Mouse (Mus musculus) heart, embryonic 16.5 days (tissue): Measurements from ENCODE around the gene Ext2. TPM values are rescaled to one million over a fixed set of nuclear protein-coding genes. Genes with fewer than 3 reads are reported as not detected.

Experiments used
- ATAC-seq: fragments of 200-750 bp; cut with Nextera tagmentation; replicated peaks from 2 replicates; pipeline ENCODE4 v1.8.0; 2017; ENCODE audit warnings: moderate number of reproducible peaks; ENCODE audit not compliant: insufficient read depth, low FRiP score; ENCODE audit errors: extremely low read depth
- H3K27ac ChIP-seq: fragments of 300-500 bp; sonication (generic); 2 replicates; pipeline ENCODE4 v1.5.1; 2014; ENCODE audit warnings: mild to moderate bottlenecking, low read length, control low read depth, moderate library complexity
- H3K27me3 ChIP-seq: fragments of 300-500 bp; sonication (generic); 2 replicates; pipeline ENCODE4 v1.6.1; 2014; ENCODE audit warnings: low read length, mixed read lengths; ENCODE audit not compliant: control insufficient read depth, insufficient read depth
- H3K36me3 ChIP-seq: fragments of 300-500 bp; sonication (generic); 2 replicates; pipeline ENCODE4 v1.6.1; 2014; ENCODE audit not compliant: control insufficient read depth, insufficient read depth
- H3K4me1 ChIP-seq: fragments of 300-500 bp; sonication (generic); 2 replicates; pipeline ENCODE4 v1.6.1; 2014; ENCODE audit warnings: low read length, mixed read lengths; ENCODE audit not compliant: control insufficient read depth, insufficient read depth
- H3K4me2 ChIP-seq: fragments of 300-500 bp; sonication (generic); 2 replicates; pipeline ENCODE4 v1.6.1; 2014; ENCODE audit warnings: low read depth, mild to moderate bottlenecking, control low read depth, low read length
- H3K4me3 ChIP-seq: fragments of 300-500 bp; sonication (generic); 2 replicates; pipeline ENCODE4 v1.5.1; 2014; ENCODE audit warnings: mild to moderate bottlenecking, control low read depth, low read length
- H3K9ac ChIP-seq: fragments of 300-500 bp; sonication (generic); 2 replicates; pipeline ENCODE4 v1.6.1; 2014; ENCODE audit warnings: low read length, control low read depth
- H3K9me3 ChIP-seq: fragments of 300-500 bp; sonication (generic); replicated peaks from 2 replicates; pipeline ENCODE4 v1.6.1; 2016; ENCODE audit warnings: low read length; ENCODE audit not compliant: control insufficient read depth
- WGBS: fragments of 180-500 bp; shearing (Covaris S2); extraction: QIAGEN DNeasy Blood & Tissue Kit; methylation state at CpG from one replicate; pipeline ENCODE4 v1.1.7; 2014; 5-methylcytosine and 5-hydroxymethylcytosine counted together
- polyA plus RNA-seq: library from polyadenylated mRNA; unstranded; fragments of >200 nt; fragmentation: Nextera tagmentation; extraction: Ambion mirVana; gene quantifications from 2 replicates; pipeline ENCODE4 v1.2.1, GENCODE M21; 2015

Ext2 gene
- polyA plus RNA-seq, 1 experiment from 2014 or later: 70.1 TPM

DNA sequence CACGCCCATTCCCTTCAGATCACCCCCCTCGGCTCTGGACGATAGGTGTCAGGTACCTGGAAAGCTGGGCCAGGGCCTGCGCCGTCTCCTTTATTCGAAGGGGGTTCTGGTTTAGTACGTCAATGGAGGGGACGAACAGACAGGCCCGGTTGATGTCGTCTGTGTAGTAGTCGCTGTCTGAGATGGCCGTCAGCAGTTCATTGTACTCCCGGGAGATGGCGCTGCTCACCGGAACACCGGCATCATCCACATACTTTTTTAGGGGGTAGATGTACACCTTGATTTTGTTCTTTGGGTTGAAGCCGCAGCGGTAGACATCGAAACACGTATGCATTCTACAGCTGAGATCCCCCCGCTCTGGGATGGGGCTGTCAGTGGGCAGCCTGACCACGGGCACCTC is 9.0 kb downstream of the Ext2 start:
- Histone ChIP-seq H3K9me3 (no peaks in the 10 kb centered on the region), H3K4me1 (no peaks in the 10 kb centered on the region), H3K27me3 (no peaks in the 10 kb centered on the region), H3K9ac (no peak overlapping the region), H3K4me3 (no peak overlapping the region), H3K4me2 (no peak overlapping the region), H3K36me3 (peaks cover 14% of the 10 kb centered on the region), H3K27ac (no peak overlapping the region)
- WGBS: 91% methylated on average over 22 of the region's 22 CpGs
- ATAC-seq: no peak

GRCm38 (mm10) chr2:93811812-93812211 is 10.6 kb downstream of the Ext2 start:
- H3K4me2 ChIP-seq: no peak overlapping the region
- WGBS: 41% methylated on average over 4 of the region's 4 CpGs
- no peaks in the 10 kb centered on the region for H3K27me3 ChIP-seq
- H3K4me3 ChIP-seq: no peak overlapping the region
- H3K36me3 ChIP-seq: peaks cover 16% of the 10 kb centered on the region
- no peak for ATAC-seq
- no peak overlapping the region for H3K9ac ChIP-seq
- H3K4me1 ChIP-seq: no peaks in the 10 kb centered on the region
- H3K27ac ChIP-seq: no peak overlapping the region
- H3K9me3 ChIP-seq: no peaks in the 10 kb centered on the region

DNA sequence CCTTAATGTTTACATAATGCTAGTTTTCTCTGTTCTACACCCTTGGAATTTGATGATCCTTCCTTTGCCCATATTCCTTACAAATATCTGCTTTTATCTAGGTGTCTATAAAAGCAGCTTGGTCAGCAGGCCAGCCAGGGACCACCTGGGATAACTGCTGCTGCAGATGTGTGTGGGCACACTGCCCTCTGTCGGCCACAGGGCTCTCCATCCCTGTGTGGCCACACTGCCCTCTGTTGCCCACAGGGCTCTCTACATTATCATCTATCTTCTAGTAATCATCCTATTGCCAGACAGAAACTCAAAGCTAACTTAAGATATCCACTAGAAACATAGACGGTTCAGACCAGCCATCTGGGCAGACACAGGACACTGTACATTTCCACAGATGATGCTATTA is 12.4 kb downstream of the Ext2 start:
- H3K27ac ChIP-seq: no peak overlapping the region
- H3K27me3 ChIP-seq: no peaks in the 10 kb centered on the region
- peaks cover 24% of the 10 kb centered on the region for H3K36me3 ChIP-seq
- H3K9ac ChIP-seq: no peak overlapping the region
- 0 out of 2 replicates have a peak, but pooled peaks have one; percentile 46 for ATAC-seq
- WGBS: 10% methylated on average over 2 of the region's 2 CpGs
- no peak overlapping the region for H3K4me2 ChIP-seq
- no peak overlapping the region for H3K4me3 ChIP-seq
- H3K9me3 ChIP-seq: no peaks in the 10 kb centered on the region
- H3K4me1 ChIP-seq: no peaks in the 10 kb centered on the region

DNA sequence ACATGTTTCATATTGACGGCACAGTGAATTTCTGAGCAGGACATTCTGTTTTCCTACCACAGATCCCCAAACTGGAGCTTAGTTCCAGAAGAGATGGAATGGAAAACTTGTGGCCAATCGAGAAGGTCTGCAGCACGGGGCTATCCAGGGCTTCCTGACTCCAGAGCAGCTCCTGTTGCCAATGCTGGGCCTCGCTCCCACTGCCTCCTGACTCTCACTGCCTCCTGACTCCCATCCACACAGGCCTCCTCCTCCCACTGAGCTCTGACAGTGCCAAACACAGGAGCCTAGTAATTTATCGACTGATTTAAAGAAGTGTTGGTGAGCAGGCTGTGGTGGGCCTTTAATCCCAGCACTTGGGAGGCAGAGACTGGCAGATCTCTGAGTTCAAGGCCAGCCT is 14.3 kb downstream of the Ext2 start:
- Histone ChIP-seq H3K36me3 (peaks cover 18% of the 10 kb centered on the region), H3K4me1 (no peaks in the 10 kb centered on the region), H3K9ac (no peak overlapping the region), H3K27ac (no peak overlapping the region), H3K4me3 (no peak overlapping the region), H3K9me3 (no peaks in the 10 kb centered on the region), H3K4me2 (no peak overlapping the region), H3K27me3 (no peaks in the 10 kb centered on the region)
- ATAC-seq: no peak
- 84% methylated on average over 5 of the region's 5 CpGs for WGBS

DNA sequence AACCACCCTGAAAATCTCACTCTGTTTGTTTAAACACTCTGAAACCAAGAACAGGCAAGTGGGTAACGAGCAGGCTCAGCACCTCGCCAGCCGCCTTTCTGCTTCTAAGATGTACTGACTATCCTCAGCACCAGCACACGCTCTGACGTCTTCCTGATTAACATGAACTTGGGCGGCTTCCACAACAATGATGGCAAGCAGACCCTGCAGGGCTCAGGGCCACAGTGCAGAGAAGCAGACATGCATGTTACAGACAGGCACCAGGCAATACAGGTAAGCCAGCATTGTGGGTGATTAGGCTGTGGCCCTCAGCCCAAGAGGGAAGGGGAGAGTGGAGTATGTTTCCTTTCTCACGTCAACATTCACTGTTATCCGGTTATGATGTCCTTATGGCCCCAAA is 14.9 kb downstream of the Ext2 start:
- no peak overlapping the region for H3K9ac ChIP-seq
- no peaks in the 10 kb centered on the region for H3K27me3 ChIP-seq
- no peaks in the 10 kb centered on the region for H3K4me1 ChIP-seq
- no peak overlapping the region for H3K4me3 ChIP-seq
- H3K4me2 ChIP-seq: no peak overlapping the region
- no peaks in the 10 kb centered on the region for H3K9me3 ChIP-seq
- no peak overlapping the region for H3K27ac ChIP-seq
- 76% methylated on average over 8 of the region's 8 CpGs for WGBS
- ATAC-seq: no peak
- peaks cover 17% of the 10 kb centered on the region; the same call in 1 of the 2 replicates for H3K36me3 ChIP-seq

DNA sequence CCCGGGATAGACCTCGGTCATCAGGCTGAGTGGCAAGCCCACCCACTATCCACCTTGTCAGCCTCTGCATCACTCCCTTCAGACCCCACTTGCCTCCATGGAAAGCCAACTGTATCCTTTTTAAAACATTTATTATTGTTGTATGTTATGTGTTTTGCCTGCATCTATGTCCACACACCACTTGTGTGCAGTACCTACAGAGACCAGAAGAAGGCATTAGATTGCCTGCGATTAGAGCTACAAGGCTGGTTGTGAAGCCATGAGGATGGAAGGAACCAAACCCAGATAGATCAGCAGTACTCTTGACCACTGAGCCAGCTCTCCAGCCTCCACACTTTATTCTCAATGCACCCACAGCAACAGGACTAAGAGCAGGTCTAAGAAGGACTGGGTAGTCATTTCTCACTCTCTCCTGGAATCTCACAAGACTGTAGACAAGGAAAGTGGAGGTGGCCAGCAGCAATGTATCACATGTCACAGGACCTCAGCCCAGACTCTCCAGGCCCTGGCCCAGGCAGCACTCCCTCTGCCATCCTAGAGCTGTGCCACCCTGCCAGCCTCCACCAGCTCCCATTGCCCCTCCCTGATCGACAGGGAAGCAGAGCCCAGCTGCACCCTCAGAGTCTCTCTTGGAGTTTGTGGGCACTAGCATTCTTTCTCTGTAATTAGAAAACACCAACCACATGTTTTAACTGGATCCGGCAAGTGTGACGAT is 15.7 kb downstream of the Ext2 start:
- H3K27ac ChIP-seq: no peak overlapping the region
- H3K4me1 ChIP-seq: no peaks in the 10 kb centered on the region
- no peak overlapping the region for H3K4me2 ChIP-seq
- H3K4me3 ChIP-seq: no peak overlapping the region
- no peaks in the 10 kb centered on the region for H3K9me3 ChIP-seq
- no peak overlapping the region for H3K9ac ChIP-seq
- peaks cover 18% of the 10 kb centered on the region; the same call in 1 of the 2 replicates for H3K36me3 ChIP-seq
- 90% methylated on average over 6 of the region's 6 CpGs for WGBS
- H3K27me3 ChIP-seq: no peaks in the 10 kb centered on the region
- ATAC-seq: no peak

GRCm38 (mm10) chr2:93805523-93805922 is 16.8 kb downstream of the Ext2 start:
- ATAC-seq: no peak
- H3K36me3 ChIP-seq: peaks cover 17% of the 10 kb centered on the region; the same call in 1 of the 2 replicates
- no peaks in the 10 kb centered on the region for H3K4me1 ChIP-seq
- no peaks in the 10 kb centered on the region for H3K27me3 ChIP-seq
- H3K4me3 ChIP-seq: no peak overlapping the region
- WGBS: 66% methylated on average over 4 of the region's 4 CpGs
- H3K9me3 ChIP-seq: no peaks in the 10 kb centered on the region
- no peak overlapping the region for H3K4me2 ChIP-seq
- H3K9ac ChIP-seq: no peak overlapping the region
- no peak overlapping the region for H3K27ac ChIP-seq

DNA sequence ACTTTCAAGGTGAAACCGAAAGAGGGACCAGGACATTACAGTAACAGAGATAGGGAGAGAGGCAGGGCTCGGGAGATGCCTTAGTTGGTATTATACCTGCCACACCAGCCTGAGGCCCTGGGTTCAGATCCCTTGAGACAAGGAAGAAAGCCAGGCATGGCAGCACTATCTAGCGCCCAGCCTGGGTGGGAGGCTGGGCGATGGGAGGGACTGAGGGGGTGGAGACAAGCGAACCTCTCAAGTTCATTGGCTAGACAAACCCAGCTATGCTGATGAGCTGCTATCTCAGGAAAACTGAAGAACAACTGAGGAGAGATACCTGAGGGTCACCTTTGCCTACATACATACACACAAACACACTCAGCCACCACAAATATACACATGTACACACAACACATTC is 17.3 kb downstream of the Ext2 start:
- no peak for ATAC-seq
- Histone ChIP-seq H3K27ac (no peak overlapping the region), H3K9ac (no peak overlapping the region), H3K4me1 (no peaks in the 10 kb centered on the region), H3K36me3 (peaks cover 17% of the 10 kb centered on the region; the same call in 1 of the 2 replicates), H3K4me3 (no peak overlapping the region), H3K4me2 (no peak overlapping the region), H3K9me3 (no peaks in the 10 kb centered on the region), H3K27me3 (no peaks in the 10 kb centered on the region)
- 81% methylated on average over 5 of the region's 5 CpGs for WGBS

DNA sequence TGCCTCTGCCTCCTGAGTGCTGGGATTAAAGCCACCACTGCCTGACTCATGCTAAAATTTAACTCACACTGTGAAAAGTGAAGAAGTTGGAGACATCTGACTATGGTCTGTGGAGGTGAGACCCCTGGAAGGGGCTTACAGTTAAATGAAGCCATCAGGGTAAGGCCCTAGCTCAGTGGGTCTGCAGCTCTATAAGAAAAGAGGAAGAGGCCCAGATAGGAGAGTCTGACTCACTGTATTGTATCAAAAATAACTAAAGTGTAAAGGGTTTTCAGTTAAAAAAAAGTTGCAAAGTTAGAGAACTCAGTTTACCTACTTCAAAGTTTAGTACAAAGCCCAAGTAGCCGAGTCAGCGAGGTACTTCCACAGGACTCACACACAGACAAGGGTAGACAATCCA is 19.4 kb downstream of the Ext2 start:
- Histone ChIP-seq H3K9me3 (no peaks in the 10 kb centered on the region), H3K4me1 (peaks cover 1% of the 10 kb centered on the region), H3K27me3 (no peaks in the 10 kb centered on the region), H3K9ac (no peak overlapping the region), H3K4me2 (no peak overlapping the region), H3K36me3 (peaks cover 14% of the 10 kb centered on the region; the same call in 1 of the 2 replicates), H3K27ac (no peak overlapping the region), H3K4me3 (no peak overlapping the region)
- 93% methylated on average over 2 of the region's 2 CpGs for WGBS
- ATAC-seq: no peak
